Comparison of ENCODE assay signal across 9 mouse cellular contexts in genomic region chr4:33466970-33467399, GRCm38 (mm10).
DNase-seq lines count a peak whose midpoint lies in the region; ATAC-seq and TF ChIP-seq lines count a peak whose summit lies in the region.
"Had no signal": no experiment of that assay in that cellular context is flagged by ENCODE, and none has a peak within 500 bp of the region (broad histone marks: within the 10 kb centered on the region; RNA-seq: fewer than 3 reads in every experiment).

No protein-coding gene starts in this region.

- no peak for TF ChIP-seq POLR2A in lung, adult 2 months (IDR thresholded peaks at IDR 0.05; ENCODE audit: borderline replicate concordance, extremely low read depth, low read depth, low read length)

- H3K27ac ChIP-seq in stomach, embryonic 16.5 days (ENCODE audit: low read length): no peak overlapping the region
- no peak overlapping the region for H3K27ac ChIP-seq in hindbrain, postnatal 0 days
- H3K27ac ChIP-seq: hindbrain, embryonic 12.5 days had no signal

- H3K9me3 ChIP-seq in stomach, embryonic 16.5 days (replicated peaks; ENCODE audit: control insufficient read depth, low read length): no peaks in the 10 kb centered on the region
- no peaks in the 10 kb centered on the region for H3K9me3 ChIP-seq in hindbrain, postnatal 0 days (ENCODE audit: low read length)
- H3K9me3 ChIP-seq: hindbrain, embryonic 12.5 days had no signal

- peaks cover 3% of the 10 kb centered on the region; the same call in 1 of the 2 replicates for H3K4me1 ChIP-seq in lung, adult 2 months (ENCODE audit: control insufficient read depth, insufficient read depth, low read length)
- H3K4me1 ChIP-seq in stomach, embryonic 16.5 days (ENCODE audit: control insufficient read depth, insufficient read depth, low read length): peaks cover 4% of the 10 kb centered on the region; the same call in 1 of the 2 replicates
- H3K4me1 ChIP-seq in hindbrain, postnatal 0 days (ENCODE audit: insufficient read depth, low read length): no peaks in the 10 kb centered on the region
- H3K4me1 ChIP-seq: hindbrain, embryonic 12.5 days had no signal

- no peaks in the 10 kb centered on the region for H3K27me3 ChIP-seq in stomach, embryonic 16.5 days (ENCODE audit: control insufficient read depth, insufficient read depth, low read length)
- H3K27me3 ChIP-seq in hindbrain, postnatal 0 days (ENCODE audit: insufficient read depth, low read length): no peaks in the 10 kb centered on the region
- H3K27me3 ChIP-seq: hindbrain, embryonic 12.5 days had no signal

- peak; percentile 68; the same call in 1 of the 2 replicates for ATAC-seq in stomach, embryonic 16.5 days (ENCODE audit: insufficient read depth, low FRiP score)
- no peak for ATAC-seq in hindbrain, postnatal 0 days

- no peak overlapping the region for H3K4me3 ChIP-seq in lung, adult 2 months (replicated peaks; ENCODE audit: extremely low read depth, low read depth, low read length)
- no peak overlapping the region for H3K4me3 ChIP-seq in stomach, embryonic 16.5 days (replicated peaks; ENCODE audit: low read length)
- H3K4me3 ChIP-seq in hindbrain, postnatal 0 days (ENCODE audit: low read length): no peak overlapping the region
- H3K4me3 ChIP-seq: hindbrain, embryonic 12.5 days had no signal

- no peak for TF ChIP-seq CTCF in lung, adult 2 months (IDR thresholded peaks at IDR 0.05; ENCODE audit: insufficient read depth, low read length)
- no peak for TF ChIP-seq CTCF in hindbrain, postnatal 0 days (IDR thresholded peaks at IDR 0.05; ENCODE audit: low read depth)

- WGBS in lung, adult 2 months: 52% methylated on average over 2 of the region's 2 CpGs
- WGBS in stomach, embryonic 16.5 days: 63% methylated on average over 2 of the region's 2 CpGs
- WGBS in hindbrain, postnatal 0 days: 86% methylated on average over 2 of the region's 2 CpGs

- no peak overlapping the region for H3K9ac ChIP-seq in stomach, embryonic 16.5 days (ENCODE audit: low read length)
- no peak overlapping the region for H3K9ac ChIP-seq in hindbrain, postnatal 0 days (replicated peaks; ENCODE audit: low read length)
- H3K9ac ChIP-seq: hindbrain, embryonic 12.5 days had no signal

- H3K4me2 ChIP-seq in stomach, embryonic 16.5 days (ENCODE audit: low read depth, low read length): no peak overlapping the region
- no peak overlapping the region for H3K4me2 ChIP-seq in hindbrain, postnatal 0 days (ENCODE audit: low read depth, low read length)
- H3K4me2 ChIP-seq: hindbrain, embryonic 12.5 days had no signal

- peak; percentile 2 for DNase-seq in lung, postnatal 36 days
- no peak for DNase-seq in lung, adult 2 months
- DNase-seq in adrenal gland, postnatal 10 days: peak; percentile 12
- DNase-seq in liver: peak; percentile 75
- DNase-seq in retina, postnatal 1 day: no peak
- DNase-seq in hindbrain, postnatal 0 days (ENCODE audit: low spot score): no peak
- DNase-seq in right cerebral cortex, adult 2 months (ENCODE audit: low spot score in 2 of 2): no peak

- no peaks in the 10 kb centered on the region for H3K36me3 ChIP-seq in stomach, embryonic 16.5 days (ENCODE audit: control insufficient read depth, insufficient read depth, low read length)
- H3K36me3 ChIP-seq in hindbrain, postnatal 0 days (ENCODE audit: insufficient read depth, low read length): no peaks in the 10 kb centered on the region

Comparison
In these comparisons a context has a peak if more than half of its experiments do, and no peak if none do; other contexts are left out.
1. DNase-seq: peak in lung, postnatal 36 days (single experiment), adrenal gland, postnatal 10 days (single experiment) and liver (single experiment); none in lung, adult 2 months (single experiment), retina, postnatal 1 day (single experiment), hindbrain, postnatal 0 days (single experiment) and right cerebral cortex, adult 2 months (0 of 2).